Mouse (Mus musculus) midbrain, postnatal 0 days (tissue): ENCODE results near the gene Ino80d. TPM values are rescaled to one million over a fixed set of nuclear protein-coding genes. Genes with fewer than 3 reads are reported as not detected.

Experiments
- ATAC-seq: fragments of 200-750 bp; cut with Nextera tagmentation; 2 replicates; pipeline ENCODE4 v1.8.0; 2017; ENCODE audit warnings: moderate number of reproducible peaks, mild to moderate bottlenecking, moderate TSS enrichment, moderate library complexity; ENCODE audit not compliant: low FRiP score
- DNase-seq: peaks from one replicate; pipeline ENCODE4 v3.0.0-alpha.2; 2015; ENCODE audit warnings: low spot score
- H3K27ac ChIP-seq: fragments of 300-500 bp; sonication (generic); 2 replicates; pipeline ENCODE4 v1.5.1; 2014; ENCODE audit warnings: low read depth, mild to moderate bottlenecking, low read length, mixed read lengths
- H3K27me3 ChIP-seq: fragments of 300-500 bp; sonication (generic); 2 replicates; pipeline ENCODE4 v1.6.1; 2014; ENCODE audit warnings: low read length, control low read depth, mixed read lengths; ENCODE audit not compliant: insufficient read depth
- H3K36me3 ChIP-seq: fragments of 300-500 bp; sonication (generic); 2 replicates; pipeline ENCODE4 v1.6.1; 2014; ENCODE audit warnings: low read length, control low read depth, mixed read lengths; ENCODE audit not compliant: insufficient read depth
- H3K4me1 ChIP-seq: fragments of 300-500 bp; sonication (generic); 2 replicates; pipeline ENCODE4 v1.6.1; 2014; ENCODE audit warnings: mild to moderate bottlenecking, control low read depth, antibody characterized with exemption, low read length, mixed read lengths; ENCODE audit not compliant: insufficient read depth
- H3K4me2 ChIP-seq: fragments of 300-500 bp; sonication (generic); 2 replicates; pipeline ENCODE4 v1.6.1; 2014; ENCODE audit warnings: low read depth, mild to moderate bottlenecking, low read length, mixed read lengths; ENCODE audit not compliant: poor library complexity, severe bottlenecking
- H3K4me3 ChIP-seq: fragments of 300-500 bp; sonication (generic); 2 replicates; pipeline ENCODE4 v1.5.1; 2014; ENCODE audit warnings: low read depth, mild to moderate bottlenecking, low read length, moderate library complexity
- H3K9ac ChIP-seq: fragments of 300-500 bp; sonication (generic); replicated peaks from 2 replicates; pipeline ENCODE4 v1.6.1; 2014; ENCODE audit warnings: mild to moderate bottlenecking, low read length, moderate library complexity, mixed read lengths; ENCODE audit not compliant: poor library complexity, severe bottlenecking
- H3K9me3 ChIP-seq: fragments of 300-500 bp; sonication (generic); 2 replicates; pipeline ENCODE4 v1.6.1; 2016; ENCODE audit warnings: low read length, control low read depth
- CTCF ChIP-seq: IDR thresholded peaks from 2 replicates; pipeline ENCODE4 v1.5.1; 2016; ENCODE audit warnings: antibody characterized with exemption, mild to moderate bottlenecking
- WGBS: fragments of 180-500 bp; shearing (Covaris S2); extraction: QIAGEN DNeasy Blood & Tissue Kit; methylation state at CpG from one replicate; pipeline ENCODE4 v1.1.7; 2014; 5-methylcytosine and 5-hydroxymethylcytosine counted together
- polyA plus RNA-seq: library from polyadenylated mRNA; unstranded; fragments of >200 nt; fragmentation: Nextera tagmentation; extraction: Ambion mirVana; gene quantifications from 2 replicates; pipeline ENCODE4 v1.2.1, GENCODE M21; 2015
- total RNA-seq: library from RNA; depleted of rRNA; stranded (reverse); fragments of >200 nt; gene quantifications from 2 replicates; pipeline ENCODE4 v1.2.3, GENCODE M21; 2014

Ino80d gene
- total and polyA plus RNA-seq, 2 experiments from 2014 or later, result 7.3 to 11.0 TPM

GRCm38 (mm10) chr1:63130883-63131282, 16.4 kb upstream of the Ino80d start:
- WGBS, result 88% methylated on average over 2 of the region's 2 CpGs
- no peak overlapping the region for H3K4me3 ChIP-seq
- H3K4me2 ChIP-seq, result no peak overlapping the region
- TF ChIP-seq CTCF, result no peak
- H3K27me3 ChIP-seq, result no peaks in the 10 kb centered on the region
- no peaks in the 10 kb centered on the region for H3K9me3 ChIP-seq
- no peaks in the 10 kb centered on the region for H3K4me1 ChIP-seq
- ATAC-seq, result no peak
- no peak overlapping the region for H3K27ac ChIP-seq
- no peaks in the 10 kb centered on the region for H3K36me3 ChIP-seq
- H3K9ac ChIP-seq, result no peak overlapping the region
- DNase-seq, result no peak

GRCm38 (mm10) chr1:63129857-63130690, 15.6 kb upstream of the Ino80d start:
- 19% methylated on average over 18 of the region's 18 CpGs for WGBS
- Histone ChIP-seq H3K36me3 (no peaks in the 10 kb centered on the region), H3K27ac (no peak overlapping the region), H3K4me2 (peak overlapping the region; percentile 51), H3K4me3 (peak overlapping the region; percentile 24), H3K4me1 (no peaks in the 10 kb centered on the region), H3K9me3 (no peaks in the 10 kb centered on the region), H3K27me3 (no peaks in the 10 kb centered on the region), H3K9ac (no peak overlapping the region)
- TF ChIP-seq CTCF, result no peak
- DNase-seq (no peak), ATAC-seq (peak; percentile 34; the same call in 1 of the 2 replicates)

GRCm38 (mm10) chr1:63129273-63129672, 14.8 kb upstream of the Ino80d start:
- no peak for TF ChIP-seq CTCF
- ATAC-seq (no peak), DNase-seq (no peak)
- no peak overlapping the region for H3K4me2 ChIP-seq
- no peaks in the 10 kb centered on the region for H3K27me3 ChIP-seq
- no peak overlapping the region for H3K27ac ChIP-seq
- H3K4me1 ChIP-seq, result no peaks in the 10 kb centered on the region
- H3K4me3 ChIP-seq, result no peak overlapping the region
- H3K9me3 ChIP-seq, result no peaks in the 10 kb centered on the region
- 0 out of 2 replicates have a peak, but pooled peaks cover 3% of the 10 kb centered on the region for H3K36me3 ChIP-seq
- no peak overlapping the region for H3K9ac ChIP-seq
- 17% methylated on average over 3 of the region's 3 CpGs for WGBS

- Histone ChIP-seq H3K27ac (no peak overlapping the region), H3K36me3 (peaks cover 13% of the 10 kb centered on the region), H3K4me3 (no peak overlapping the region), H3K9me3 (no peaks in the 10 kb centered on the region), H3K4me2 (no peak overlapping the region), H3K27me3 (no peaks in the 10 kb centered on the region), H3K9ac (no peak overlapping the region), H3K4me1 (no peaks in the 10 kb centered on the region)
- WGBS, result 96% methylated on average over 3 of the region's 3 CpGs
- DNase-seq (no peak), ATAC-seq (no peak)
- TF ChIP-seq CTCF, result no peak
Measured at GRCm38 (mm10) chr1:63126206-63126605, 11.7 kb upstream of the Ino80d start.

- 85% methylated on average over 6 of the region's 6 CpGs for WGBS
- no peak overlapping the region for H3K4me2 ChIP-seq
- H3K27me3 ChIP-seq, result no peaks in the 10 kb centered on the region
- H3K9me3 ChIP-seq, result no peaks in the 10 kb centered on the region
- no peak for ATAC-seq
- peaks cover 19% of the 10 kb centered on the region for H3K36me3 ChIP-seq
- DNase-seq, result no peak
- no peak overlapping the region for H3K4me3 ChIP-seq
- TF ChIP-seq CTCF, result no peak
- H3K9ac ChIP-seq, result no peak overlapping the region
- H3K27ac ChIP-seq, result no peak overlapping the region
- no peaks in the 10 kb centered on the region for H3K4me1 ChIP-seq
Measured at GRCm38 (mm10) chr1:63123823-63124450, 9.5 kb upstream of the Ino80d start.

GRCm38 (mm10) chr1:63122005-63122404, 7.5 kb upstream of the Ino80d start:
- no peaks in the 10 kb centered on the region for H3K9me3 ChIP-seq
- H3K9ac ChIP-seq, result no peak overlapping the region
- no peaks in the 10 kb centered on the region for H3K4me1 ChIP-seq
- no peak for DNase-seq
- TF ChIP-seq CTCF, result no peak
- H3K27ac ChIP-seq, result no peak overlapping the region
- no peak overlapping the region for H3K4me2 ChIP-seq
- H3K27me3 ChIP-seq, result no peaks in the 10 kb centered on the region
- 94% methylated on average over 6 of the region's 6 CpGs for WGBS
- no peak for ATAC-seq
- H3K36me3 ChIP-seq, result peaks cover 19% of the 10 kb centered on the region
- no peak overlapping the region for H3K4me3 ChIP-seq
